Mouse (Mus musculus) kidney, embryonic 15.5 days (tissue): Measurements from ENCODE around the gene Borcs8. TPM values are rescaled to one million over a fixed set of nuclear protein-coding genes. Genes with fewer than 3 reads are reported as not detected.
A peak's percentile ranks its signal among the peaks of the same experiment; 100 is the strongest.

Experiments
- ATAC-seq: fragments of 200-750 bp; cut with Nextera tagmentation; replicated peaks from 2 replicates; pipeline ENCODE4 v1.8.0; 2017; ENCODE audit warnings: moderate TSS enrichment; ENCODE audit not compliant: low FRiP score
- H3K27ac ChIP-seq: fragments of 300-500 bp; sonication (generic); 2 replicates; pipeline ENCODE4 v1.5.1; 2015; ENCODE audit warnings: mild to moderate bottlenecking, inconsistent platforms
- H3K27me3 ChIP-seq: fragments of 300-500 bp; sonication (generic); 2 replicates; pipeline ENCODE4 v1.6.1; 2015; ENCODE audit warnings: inconsistent platforms
- H3K36me3 ChIP-seq: fragments of 300-500 bp; sonication (generic); 2 replicates; pipeline ENCODE4 v1.6.1; 2015; ENCODE audit warnings: inconsistent platforms
- H3K4me1 ChIP-seq: fragments of 300-500 bp; sonication (generic); 2 replicates; pipeline ENCODE4 v1.6.1; 2015; ENCODE audit warnings: inconsistent platforms
- H3K4me2 ChIP-seq: fragments of 300-500 bp; sonication (generic); 2 replicates; pipeline ENCODE4 v1.6.1; 2015; ENCODE audit warnings: moderate library complexity, mild to moderate bottlenecking, inconsistent platforms
- H3K4me3 ChIP-seq: fragments of 300-500 bp; sonication (generic); replicated peaks from 2 replicates; pipeline ENCODE4 v1.5.1; 2015; ENCODE audit warnings: mild to moderate bottlenecking, inconsistent platforms
- H3K9ac ChIP-seq: fragments of 300-500 bp; sonication (generic); 2 replicates; pipeline ENCODE4 v1.6.1; 2015; ENCODE audit warnings: mild to moderate bottlenecking, inconsistent platforms
- H3K9me3 ChIP-seq: fragments of 300-500 bp; sonication (generic); replicated peaks from 2 replicates; pipeline ENCODE4 v1.6.1; 2016; ENCODE audit warnings: inconsistent platforms
- WGBS: fragments of 180-500 bp; shearing (Covaris S2); methylation state at CpG from one replicate; pipeline ENCODE4 v1.1.7; 2015; ENCODE audit warnings: mixed read lengths; 5-methylcytosine and 5-hydroxymethylcytosine counted together
- polyA plus RNA-seq: library from polyadenylated mRNA; unstranded; fragments of >200 nt; fragmentation: Nextera tagmentation; extraction: Ambion mirVana; gene quantifications from 2 replicates; pipeline ENCODE4 v1.2.1, GENCODE M21; 2015

Borcs8 gene
- polyA plus RNA-seq, 1 experiment from 2014 or later = 47.8 TPM

- Histone ChIP-seq H3K27me3 (no peaks in the 10 kb centered on the region), H3K4me2 (peak overlapping the region; percentile 70), H3K4me3 (peak overlapping the region; percentile 76), H3K36me3 (peaks cover 60% of the 10 kb centered on the region), H3K27ac (no peak overlapping the region), H3K9ac (peak overlapping the region; percentile 53; the same call in 1 of the 2 replicates), H3K9me3 (no peaks in the 10 kb centered on the region), H3K4me1 (peaks cover 21% of the 10 kb centered on the region)
- ATAC-seq = no peak
- WGBS = 81% methylated on average over 4 of the region's 4 CpGs
Measured at GRCm38 (mm10) chr8:70137890-70138289, 1.4 kb upstream of the Borcs8 start.

DNA sequence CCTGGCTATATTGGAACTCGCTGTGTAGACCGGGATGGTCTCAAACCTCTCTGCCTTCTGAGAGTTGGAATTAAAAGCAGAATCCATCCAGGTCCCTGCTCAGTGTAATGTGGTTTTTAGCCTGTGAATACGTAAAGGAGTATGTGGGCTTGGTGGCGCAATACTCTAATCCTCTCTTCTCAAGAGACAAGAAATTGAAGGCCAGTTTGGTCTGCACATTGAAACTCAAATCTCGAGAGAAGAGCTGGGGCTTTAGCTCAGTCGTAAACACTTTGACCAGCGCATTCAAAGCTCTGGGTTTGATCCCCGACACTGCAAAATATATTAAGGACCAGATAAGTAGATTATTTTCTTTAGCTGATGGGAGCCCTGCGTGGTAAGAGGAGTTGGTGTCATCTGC, 682 bp downstream of the Borcs8 start:
- Histone ChIP-seq H3K9ac (peak overlapping the region; percentile 59), H3K9me3 (no peaks in the 10 kb centered on the region), H3K4me3 (peak overlapping the region; percentile 76), H3K27me3 (no peaks in the 10 kb centered on the region), H3K36me3 (peaks cover 59% of the 10 kb centered on the region), H3K27ac (peak overlapping the region; percentile 85), H3K4me2 (peak overlapping the region; percentile 73), H3K4me1 (peaks cover 21% of the 10 kb centered on the region)
- WGBS = 12% methylated on average over 9 of the region's 9 CpGs
- no peak for ATAC-seq

GRCm38 (mm10) chr8:70147678-70148607, 8.6 kb downstream of the Borcs8 start:
- Histone ChIP-seq H3K4me3 (no peak overlapping the region), H3K9ac (no peak overlapping the region), H3K9me3 (no peaks in the 10 kb centered on the region), H3K36me3 (peaks cover 44% of the 10 kb centered on the region), H3K4me1 (peaks cover 15% of the 10 kb centered on the region), H3K27ac (no peak overlapping the region), H3K27me3 (peaks cover 8% of the 10 kb centered on the region; the same call in 1 of the 2 replicates), H3K4me2 (no peak overlapping the region)
- WGBS = 83% methylated on average over 7 of the region's 7 CpGs
- no peak for ATAC-seq

- WGBS = 13% methylated on average over 13 of the region's 13 CpGs
- Histone ChIP-seq H3K27ac (no peak overlapping the region), H3K36me3 (peaks cover 23% of the 10 kb centered on the region), H3K9me3 (no peaks in the 10 kb centered on the region), H3K4me2 (0 out of 2 replicates have a peak overlapping the region, but pooled peaks have one; percentile 16), H3K4me3 (no peak overlapping the region), H3K9ac (no peak overlapping the region), H3K4me1 (peaks cover 15% of the 10 kb centered on the region), H3K27me3 (peaks cover 22% of the 10 kb centered on the region)
- no peak for ATAC-seq
Measured at GRCm38 (mm10) chr8:70150158-70150557, 10.9 kb downstream of the Borcs8 start.

DNA sequence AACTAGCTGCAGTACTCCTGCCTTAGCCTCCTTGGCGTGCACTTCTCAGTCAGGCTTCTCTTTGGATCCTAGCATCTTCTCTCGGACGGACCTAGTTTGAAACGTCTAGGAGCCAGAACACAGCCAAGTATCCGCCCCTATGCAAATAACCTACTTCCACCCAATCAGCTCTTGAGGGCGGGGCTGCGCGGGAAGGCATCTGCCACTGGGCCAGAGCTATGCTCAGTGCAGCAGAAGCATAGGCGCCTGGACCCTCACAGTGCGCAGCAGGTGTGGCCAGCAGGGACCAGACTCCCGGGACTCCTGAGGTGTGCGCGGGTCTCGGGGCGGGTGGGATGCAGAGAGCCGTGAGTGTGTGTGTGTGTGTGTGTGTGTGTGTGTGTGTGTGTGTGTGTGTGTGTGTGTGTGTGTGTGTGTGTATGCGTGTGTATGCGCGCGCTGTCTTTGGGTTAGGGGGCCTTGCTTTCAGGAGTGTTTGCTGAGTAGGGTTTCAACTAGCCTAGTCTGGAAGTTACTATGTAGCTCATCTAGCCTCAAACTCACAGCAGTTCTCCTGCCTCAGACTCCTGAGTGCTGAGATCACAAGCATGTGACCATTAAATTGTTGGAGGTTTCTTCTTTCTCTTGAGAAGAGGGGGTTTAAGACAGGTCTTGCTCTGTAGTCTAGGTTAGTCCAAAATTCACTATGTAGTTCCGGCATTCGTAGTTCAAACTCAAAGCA, 13.4 kb downstream of the Borcs8 start:
- no peaks in the 10 kb centered on the region for H3K36me3 ChIP-seq
- peak overlapping the region; percentile 39 for H3K4me2 ChIP-seq
- H3K4me1 ChIP-seq = peaks cover 15% of the 10 kb centered on the region
- 9% methylated on average over 22 of the region's 22 CpGs for WGBS
- peaks cover 29% of the 10 kb centered on the region for H3K27me3 ChIP-seq
- H3K27ac ChIP-seq = no peak overlapping the region
- ATAC-seq = peak; percentile 97
- H3K9me3 ChIP-seq = no peaks in the 10 kb centered on the region
- no peak overlapping the region for H3K9ac ChIP-seq
- 0 out of 2 replicates have a peak overlapping the region, but pooled peaks have one; percentile 2 for H3K4me3 ChIP-seq

GRCm38 (mm10) chr8:70157240-70157800, 18.0 kb downstream of the Borcs8 start:
- Histone ChIP-seq H3K36me3 (no peaks in the 10 kb centered on the region), H3K27me3 (peaks cover 22% of the 10 kb centered on the region), H3K4me2 (no peak overlapping the region), H3K9me3 (no peaks in the 10 kb centered on the region), H3K4me1 (peaks cover 15% of the 10 kb centered on the region), H3K27ac (no peak overlapping the region), H3K9ac (no peak overlapping the region), H3K4me3 (no peak overlapping the region)
- WGBS = 100% methylated on average over 1 of the region's 1 CpGs
- no peak for ATAC-seq

- H3K36me3 ChIP-seq = no peaks in the 10 kb centered on the region
- no peak overlapping the region for H3K27ac ChIP-seq
- H3K4me2 ChIP-seq = peak overlapping the region; percentile 93
- 13% methylated on average over 40 of the region's 40 CpGs for WGBS
- peaks cover 9% of the 10 kb centered on the region for H3K4me1 ChIP-seq
- H3K4me3 ChIP-seq = peak overlapping the region; percentile 60
- H3K27me3 ChIP-seq = peaks cover 18% of the 10 kb centered on the region
- peak; percentile 91 for ATAC-seq
- H3K9me3 ChIP-seq = no peaks in the 10 kb centered on the region
- H3K9ac ChIP-seq = peak overlapping the region; percentile 53
Measured at GRCm38 (mm10) chr8:70158069-70158853, 19.0 kb downstream of the Borcs8 start.

DNA sequence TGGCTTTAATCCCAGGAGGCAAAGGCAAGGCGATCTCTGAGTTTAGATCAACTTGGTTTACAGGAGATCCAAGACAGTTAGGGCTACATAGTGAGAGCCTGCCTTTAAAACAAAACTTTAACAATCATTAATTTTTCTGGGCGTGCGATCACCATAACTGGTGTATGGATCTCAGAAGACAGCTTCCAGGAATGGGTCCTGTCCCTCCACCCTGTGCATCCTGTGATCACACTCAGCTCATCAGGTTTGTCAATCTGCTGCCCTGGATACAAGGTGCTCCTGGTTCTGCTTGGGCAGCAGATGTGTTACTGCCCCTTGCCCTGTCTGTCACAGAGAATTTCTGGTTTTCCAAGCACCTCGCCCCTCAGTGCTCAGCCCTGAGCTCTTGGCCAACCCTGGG, 19.9 kb downstream of the Borcs8 start:
- 81% methylated on average over 4 of the region's 4 CpGs for WGBS
- Histone ChIP-seq H3K9me3 (no peaks in the 10 kb centered on the region), H3K27ac (no peak overlapping the region), H3K9ac (no peak overlapping the region), H3K4me3 (no peak overlapping the region), H3K4me2 (0 out of 2 replicates have a peak overlapping the region, but pooled peaks have one; percentile 93), H3K36me3 (no peaks in the 10 kb centered on the region), H3K4me1 (peaks cover 9% of the 10 kb centered on the region), H3K27me3 (peaks cover 18% of the 10 kb centered on the region)
- no peak for ATAC-seq

DNA sequence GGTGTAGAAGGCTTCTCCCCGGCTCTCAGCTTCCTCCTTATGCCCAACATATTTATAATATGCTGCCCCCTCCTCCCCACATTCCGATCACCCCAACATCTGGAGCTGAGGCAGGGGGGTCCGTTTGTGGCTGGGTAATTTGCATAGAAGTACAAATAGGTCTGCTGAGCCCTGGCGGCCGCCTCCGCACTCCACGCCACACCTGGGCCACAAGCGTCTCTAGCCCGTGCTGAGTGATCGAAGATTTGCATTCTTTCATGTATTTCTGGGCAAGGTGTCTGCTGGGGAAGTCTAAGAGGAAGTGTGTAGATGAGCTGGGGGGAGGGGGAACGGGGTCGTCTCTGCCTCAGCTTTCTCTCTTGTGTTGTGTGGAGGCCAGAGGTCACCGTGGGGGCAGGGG, 20.7 kb downstream of the Borcs8 start:
- Histone ChIP-seq H3K36me3 (no peaks in the 10 kb centered on the region), H3K27ac (no peak overlapping the region), H3K4me3 (no peak overlapping the region), H3K4me2 (no peak overlapping the region), H3K9me3 (no peaks in the 10 kb centered on the region), H3K4me1 (peaks cover 9% of the 10 kb centered on the region), H3K27me3 (peaks cover 17% of the 10 kb centered on the region), H3K9ac (no peak overlapping the region)
- 69% methylated on average over 13 of the region's 13 CpGs for WGBS
- ATAC-seq = no peak

DNA sequence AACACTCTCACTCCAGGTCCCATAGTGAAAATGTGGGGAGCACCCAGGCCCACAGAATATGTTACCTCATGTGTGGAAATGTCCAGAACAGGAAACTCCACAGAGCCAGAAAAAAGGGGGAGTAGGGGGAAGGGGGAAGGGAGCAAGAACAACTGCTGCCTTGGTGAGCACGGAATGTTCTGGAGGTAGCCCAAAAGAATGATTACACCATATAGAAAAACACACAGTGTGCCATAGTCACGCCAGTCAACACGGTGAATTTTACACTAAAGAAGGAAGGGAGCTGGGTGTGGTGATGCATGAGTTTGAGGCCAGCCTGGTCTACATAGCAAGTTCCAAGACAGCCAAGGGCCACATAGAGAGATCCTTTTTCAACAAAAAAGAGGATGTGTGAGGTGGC, 24.0 kb downstream of the Borcs8 start:
- Histone ChIP-seq H3K4me3 (no peak overlapping the region), H3K9me3 (no peaks in the 10 kb centered on the region), H3K27ac (no peak overlapping the region), H3K9ac (no peak overlapping the region), H3K4me1 (peaks cover 25% of the 10 kb centered on the region), H3K36me3 (no peaks in the 10 kb centered on the region), H3K27me3 (peaks cover 24% of the 10 kb centered on the region), H3K4me2 (no peak overlapping the region)
- ATAC-seq = no peak
- 89% methylated on average over 3 of the region's 3 CpGs for WGBS

DNA sequence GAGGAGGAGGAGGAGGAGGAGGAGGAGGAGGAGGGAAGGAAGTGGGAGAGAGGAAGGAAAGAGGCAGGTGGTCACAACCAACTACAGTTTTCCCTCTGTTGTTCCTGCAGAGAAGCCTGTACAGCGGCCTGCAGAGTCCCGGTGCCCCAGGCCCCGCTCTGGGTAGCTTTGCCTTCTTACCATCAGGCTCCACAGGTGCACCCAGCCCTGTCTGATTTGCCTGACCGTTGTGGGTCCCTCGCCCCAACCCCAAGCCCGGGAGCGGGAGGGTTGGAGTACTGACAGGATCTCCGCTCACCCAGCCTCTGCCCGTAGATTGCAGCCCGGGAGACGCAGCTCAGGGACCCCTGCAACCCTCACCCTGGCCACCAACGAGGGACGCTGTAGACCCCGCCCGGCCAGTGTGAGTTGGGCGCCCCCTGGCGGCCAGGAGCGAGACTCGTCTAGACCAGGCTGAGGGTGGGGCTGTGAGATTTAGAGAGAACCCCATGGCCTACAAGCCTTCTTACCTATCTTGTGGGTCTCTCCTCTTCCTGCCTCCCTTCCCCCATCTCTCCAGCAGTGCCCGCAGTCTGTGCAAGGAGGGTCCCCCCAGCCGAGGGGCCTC, 27.3 kb downstream of the Borcs8 start:
- peak overlapping the region; percentile 39 for H3K4me3 ChIP-seq

More for the DNA sequence above, 27.3 kb downstream of the Borcs8 start:
- H3K9me3 ChIP-seq = no peaks in the 10 kb centered on the region
- H3K36me3 ChIP-seq = no peaks in the 10 kb centered on the region
- WGBS = 2% methylated on average over 21 of the region's 21 CpGs
- peaks cover 25% of the 10 kb centered on the region for H3K27me3 ChIP-seq
- H3K4me2 ChIP-seq = peak overlapping the region; percentile 67
- no peak overlapping the region for H3K9ac ChIP-seq
- H3K27ac ChIP-seq = no peak overlapping the region
- peak; percentile 90 for ATAC-seq
- H3K4me1 ChIP-seq = peaks cover 24% of the 10 kb centered on the region
